Mouse (Mus musculus) hindbrain, embryonic 16.5 days (tissue): ENCODE data around the gene Ctsh. TPM values are rescaled to one million over a fixed set of nuclear protein-coding genes. Genes with fewer than 3 reads are reported as not detected.
"Not testable (repeated sequence)": the region's sequence is repeated elsewhere in the genome, so short reads cannot be mapped to it uniquely, and the experiment has no call there.

ENCODE experiments used
- ATAC-seq: fragments of 200-750 bp; cut with Nextera tagmentation; 2 replicates; pipeline ENCODE4 v1.8.0; 2017; ENCODE audit warnings: moderate TSS enrichment, moderate library complexity
- H3K27ac ChIP-seq: fragments of 300-500 bp; sonication (generic); 2 replicates; pipeline ENCODE4 v1.5.1; 2014; ENCODE audit warnings: low read depth, mild to moderate bottlenecking, control low read depth, low read length, moderate library complexity
- H3K27me3 ChIP-seq: fragments of 300-500 bp; sonication (generic); replicated peaks from 2 replicates; pipeline ENCODE4 v1.6.1; 2014; ENCODE audit warnings: low read length; ENCODE audit not compliant: control insufficient read depth, insufficient read depth
- H3K36me3 ChIP-seq: fragments of 300-500 bp; sonication (generic); 2 replicates; pipeline ENCODE4 v1.6.1; 2014; ENCODE audit warnings: mild to moderate bottlenecking, low read length, moderate library complexity, mixed read lengths; ENCODE audit not compliant: control insufficient read depth, insufficient read depth
- H3K4me1 ChIP-seq: fragments of 300-500 bp; sonication (generic); 2 replicates; pipeline ENCODE4 v1.6.1; 2014; ENCODE audit warnings: low read depth, low read length; ENCODE audit not compliant: control insufficient read depth, insufficient read depth
- H3K4me2 ChIP-seq: fragments of 300-500 bp; sonication (generic); 2 replicates; pipeline ENCODE4 v1.6.1; 2014; ENCODE audit warnings: mild to moderate bottlenecking, low read length, control low read depth, moderate library complexity
- H3K4me3 ChIP-seq: fragments of 300-500 bp; sonication (generic); 2 replicates; pipeline ENCODE4 v1.5.1; 2014; ENCODE audit warnings: mild to moderate bottlenecking, low read length, control low read depth, moderate library complexity
- H3K9ac ChIP-seq: fragments of 300-500 bp; sonication (generic); 2 replicates; pipeline ENCODE4 v1.6.1; 2014; ENCODE audit warnings: low read depth, mild to moderate bottlenecking, control low read depth, low read length, moderate library complexity
- H3K9me3 ChIP-seq: fragments of 300-500 bp; sonication (generic); 2 replicates; pipeline ENCODE4 v1.6.1; 2014; ENCODE audit warnings: mild to moderate bottlenecking, low read length, moderate library complexity; ENCODE audit not compliant: control insufficient read depth
- WGBS: fragments of 180-500 bp; shearing (Covaris S2); extraction: QIAGEN DNeasy Blood & Tissue Kit; methylation state at CpG from one replicate; pipeline ENCODE4 v1.1.7; 2014; 5-methylcytosine and 5-hydroxymethylcytosine counted together
- polyA plus RNA-seq: library from polyadenylated mRNA; unstranded; fragments of >200 nt; fragmentation: Nextera tagmentation; extraction: Ambion mirVana; gene quantifications from 2 replicates; pipeline ENCODE4 v1.2.1, GENCODE M21; 2015

Gene Ctsh
- polyA plus RNA-seq, 1 experiment from 2014 or later: 40.1 TPM

DNA sequence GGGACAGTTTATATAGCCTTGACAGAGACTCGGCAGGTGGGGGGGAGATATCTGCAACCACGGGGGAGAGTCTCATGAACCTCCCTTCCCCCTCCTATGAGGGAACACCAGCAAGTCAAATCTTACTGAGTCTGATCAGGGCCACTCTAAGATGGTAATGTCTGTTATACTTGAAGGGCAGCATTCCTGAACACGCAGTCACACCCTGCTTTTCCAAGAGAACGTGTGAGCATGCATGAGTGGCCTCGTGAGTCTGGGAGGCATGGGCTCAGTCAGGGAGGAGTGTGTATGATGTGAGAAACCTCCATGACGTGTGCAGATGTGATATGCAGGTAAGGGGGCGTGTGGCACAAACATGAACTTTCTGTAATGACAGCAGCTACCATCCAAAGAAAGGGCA, 15.5 kb downstream of the Ctsh start:
- Histone ChIP-seq H3K9me3 (no peaks in the 10 kb centered on the region), H3K9ac (no peak overlapping the region), H3K4me3 (no peak overlapping the region), H3K27ac (no peak overlapping the region), H3K4me1 (no peaks in the 10 kb centered on the region), H3K36me3 (no peaks in the 10 kb centered on the region), H3K4me2 (no peak overlapping the region), H3K27me3 (no peaks in the 10 kb centered on the region)
- no peak for ATAC-seq
- 83% methylated on average over 7 of the region's 7 CpGs for WGBS

- no peaks in the 10 kb centered on the region for H3K36me3 ChIP-seq
- H3K9me3 ChIP-seq: no peaks in the 10 kb centered on the region
- no peak overlapping the region for H3K4me3 ChIP-seq
- no peak overlapping the region for H3K9ac ChIP-seq
- H3K27me3 ChIP-seq: no peaks in the 10 kb centered on the region
- ATAC-seq: no peak
- no peaks in the 10 kb centered on the region for H3K4me1 ChIP-seq
- no peak overlapping the region for H3K4me2 ChIP-seq
- 89% methylated on average over 7 of the region's 7 CpGs for WGBS
- H3K27ac ChIP-seq: no peak overlapping the region
Measured at GRCm38 (mm10) chr9:90070174-90070573, 16.2 kb downstream of the Ctsh start.

- WGBS: 93% methylated on average over 4 of the region's 4 CpGs
- Histone ChIP-seq H3K9ac (no peak overlapping the region), H3K27me3 (no peaks in the 10 kb centered on the region), H3K36me3 (no peaks in the 10 kb centered on the region), H3K4me1 (no peaks in the 10 kb centered on the region), H3K9me3 (no peaks in the 10 kb centered on the region), H3K4me3 (no peak overlapping the region), H3K4me2 (no peak overlapping the region), H3K27ac (no peak overlapping the region)
- ATAC-seq: no peak
Measured at GRCm38 (mm10) chr9:90075336-90075735, 21.4 kb downstream of the Ctsh start.

DNA sequence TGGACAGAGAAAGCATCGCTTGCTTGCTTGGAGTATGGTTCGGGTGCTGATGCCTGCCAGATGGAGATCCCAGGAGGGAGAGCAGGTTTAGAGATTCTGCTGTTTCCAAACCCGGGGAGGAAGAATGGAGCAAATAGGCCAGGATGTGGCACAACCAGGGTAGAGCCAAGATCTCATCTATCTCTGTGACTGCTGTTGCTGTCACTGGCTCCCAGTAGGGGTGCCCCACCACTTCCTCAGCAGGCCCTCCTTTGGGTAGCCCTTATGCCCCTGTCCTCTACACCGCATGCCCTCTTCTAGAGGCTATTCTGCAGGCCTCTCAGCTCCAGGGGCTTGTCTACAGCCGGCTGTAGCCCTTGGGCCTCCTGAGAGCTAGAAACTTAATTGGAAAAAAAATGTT, 22.2 kb downstream of the Ctsh start:
- Histone ChIP-seq H3K9ac (no peak overlapping the region), H3K4me1 (no peaks in the 10 kb centered on the region), H3K27me3 (no peaks in the 10 kb centered on the region), H3K4me3 (no peak overlapping the region), H3K36me3 (no peaks in the 10 kb centered on the region), H3K4me2 (no peak overlapping the region), H3K9me3 (no peaks in the 10 kb centered on the region), H3K27ac (no peak overlapping the region)
- WGBS: 82% methylated on average over 5 of the region's 5 CpGs
- ATAC-seq: no peak

DNA sequence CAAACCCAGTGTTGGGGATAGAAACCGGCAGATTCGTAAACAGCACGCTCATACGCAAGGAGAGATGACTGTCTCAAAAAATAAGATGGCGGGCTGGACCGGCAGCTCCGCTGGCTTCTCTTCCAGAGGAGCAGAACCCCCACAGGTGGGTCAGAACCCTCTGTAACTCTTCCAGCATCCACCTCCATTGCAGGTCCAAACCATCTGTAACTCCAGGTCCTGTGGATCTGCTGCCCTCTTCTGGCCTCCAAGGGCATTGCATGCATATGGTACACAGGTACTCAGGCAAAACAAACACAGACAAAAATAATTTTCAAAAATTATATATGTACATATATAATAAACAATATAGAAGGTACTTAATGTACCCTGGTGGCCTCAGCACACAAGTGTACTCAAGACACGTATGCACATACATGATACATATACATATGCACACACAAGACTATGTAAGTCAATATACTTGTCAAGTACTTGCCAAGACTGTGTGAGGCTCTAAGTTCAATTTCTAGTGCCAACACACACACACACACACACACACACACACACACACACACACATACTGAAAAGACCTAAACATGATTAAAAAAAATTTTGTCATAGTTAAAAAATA, 23.0 kb downstream of the Ctsh start:
- H3K9ac ChIP-seq: no peak overlapping the region
- H3K27me3 ChIP-seq: no peaks in the 10 kb centered on the region
- H3K4me3 ChIP-seq: no peak overlapping the region
- H3K4me1 ChIP-seq: no peaks in the 10 kb centered on the region
- no peaks in the 10 kb centered on the region for H3K9me3 ChIP-seq
- no peak overlapping the region for H3K4me2 ChIP-seq
- H3K36me3 ChIP-seq: no peaks in the 10 kb centered on the region
- peak; percentile 61 for ATAC-seq
- H3K27ac ChIP-seq: no peak overlapping the region
- WGBS: 55% methylated on average over 8 of the region's 8 CpGs

DNA sequence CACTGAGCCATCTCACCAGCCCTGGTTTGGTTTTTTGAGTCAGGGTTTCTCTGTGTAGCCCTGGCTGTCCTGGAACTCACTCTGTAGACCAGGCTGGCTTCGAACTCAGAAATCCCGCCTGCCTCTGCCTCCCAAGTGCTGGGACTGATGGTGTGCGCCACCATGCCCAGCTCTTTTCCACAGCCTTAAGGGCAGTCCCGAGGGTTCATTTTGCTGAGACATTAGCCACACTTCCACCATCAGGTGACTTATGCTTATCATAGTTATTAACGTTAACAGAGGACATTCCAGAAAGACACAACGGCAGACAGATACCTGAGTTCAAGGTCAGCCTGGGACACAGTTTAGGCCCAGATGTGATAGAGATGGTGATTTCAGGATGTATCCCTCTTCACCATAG, 28.0 kb downstream of the Ctsh start:
- H3K4me1 ChIP-seq, H3K4me3 ChIP-seq, H3K27me3 ChIP-seq, H3K4me2 ChIP-seq, H3K9ac ChIP-seq, H3K27ac ChIP-seq, H3K9me3 ChIP-seq, H3K36me3 ChIP-seq, ATAC-seq: not testable (repeated sequence)
- 89% methylated on average over 6 of the region's 6 CpGs for WGBS

DNA sequence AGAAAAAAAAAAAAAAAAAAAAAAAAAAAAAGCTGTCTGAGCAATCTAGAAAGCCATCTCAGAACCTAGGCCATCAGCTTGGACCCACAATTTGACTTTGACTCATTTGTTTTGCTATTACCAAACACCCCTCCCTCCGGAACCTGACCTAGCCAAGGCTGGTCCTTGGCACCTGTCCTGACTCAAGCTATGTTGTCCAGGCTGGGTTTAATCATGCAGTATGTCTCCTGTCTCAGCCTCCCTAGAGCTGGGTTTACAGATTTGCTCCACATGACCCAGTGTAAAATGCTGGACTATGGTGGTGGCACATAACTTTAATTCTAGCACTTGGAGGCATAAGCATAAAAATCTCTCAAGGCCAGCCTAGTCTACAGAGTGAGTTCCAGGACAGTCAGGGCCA, 29.0 kb downstream of the Ctsh start:
- no peak overlapping the region for H3K9ac ChIP-seq
- H3K36me3 ChIP-seq: peaks cover 8% of the 10 kb centered on the region
- WGBS: 86% methylated on average over 1 of the region's 1 CpGs
- no peak overlapping the region for H3K4me3 ChIP-seq
- H3K4me1 ChIP-seq: no peaks in the 10 kb centered on the region
- H3K27me3 ChIP-seq: no peaks in the 10 kb centered on the region
- H3K9me3 ChIP-seq: 0 out of 2 replicates have a peak, but pooled peaks cover 2% of the 10 kb centered on the region
- no peak for ATAC-seq
- H3K27ac ChIP-seq: no peak overlapping the region
- H3K4me2 ChIP-seq: no peak overlapping the region

GRCm38 (mm10) chr9:90084152-90084551, 30.2 kb downstream of the Ctsh start:
- ATAC-seq: no peak
- H3K27ac ChIP-seq: no peak overlapping the region
- WGBS: 91% methylated on average over 3 of the region's 3 CpGs
- H3K9me3 ChIP-seq: 0 out of 2 replicates have a peak, but pooled peaks cover 2% of the 10 kb centered on the region
- H3K27me3 ChIP-seq: no peaks in the 10 kb centered on the region
- H3K36me3 ChIP-seq: peaks cover 15% of the 10 kb centered on the region
- H3K4me3 ChIP-seq: no peak overlapping the region
- H3K4me1 ChIP-seq: no peaks in the 10 kb centered on the region
- no peak overlapping the region for H3K9ac ChIP-seq
- no peak overlapping the region for H3K4me2 ChIP-seq

DNA sequence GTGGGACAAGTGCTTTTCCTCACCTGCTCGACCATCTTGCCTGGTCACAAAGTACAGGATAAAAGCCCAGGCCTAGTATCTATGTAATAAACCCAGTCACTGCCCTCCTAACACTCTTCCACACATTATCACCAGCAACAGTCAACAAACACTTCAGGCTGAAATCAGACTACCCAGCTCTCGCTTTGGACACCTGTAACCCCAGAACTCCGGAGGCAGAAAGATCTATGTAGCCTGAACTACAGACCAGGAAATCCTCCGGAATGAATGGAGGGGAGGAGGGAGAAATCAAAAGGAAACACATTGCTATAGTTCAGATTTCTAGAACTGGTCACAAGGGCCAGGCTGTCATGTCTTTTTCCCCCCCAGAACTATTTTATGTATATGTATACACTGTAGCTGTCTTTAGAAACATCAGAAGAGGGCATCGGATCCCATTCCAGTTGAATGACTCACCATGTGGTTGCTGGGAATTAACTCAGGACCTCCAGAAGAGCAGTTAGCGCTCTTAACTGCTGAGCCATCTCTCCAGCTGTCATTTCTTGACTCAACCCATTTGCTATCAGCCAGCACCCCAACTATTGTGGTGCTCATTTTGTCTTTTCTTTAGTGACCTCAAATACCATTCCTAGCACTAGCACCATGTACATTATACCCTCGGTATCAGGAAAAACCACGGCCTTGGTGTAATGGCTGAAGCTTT, 31.0 kb downstream of the Ctsh start:
- peaks cover 23% of the 10 kb centered on the region for H3K36me3 ChIP-seq
- no peaks in the 10 kb centered on the region for H3K27me3 ChIP-seq
- ATAC-seq: no peak
- no peak overlapping the region for H3K9ac ChIP-seq
- H3K9me3 ChIP-seq: 0 out of 2 replicates have a peak, but pooled peaks cover 2% of the 10 kb centered on the region
- 93% methylated on average over 8 of the region's 8 CpGs for WGBS
- H3K4me1 ChIP-seq: no peaks in the 10 kb centered on the region
- H3K4me3 ChIP-seq: no peak overlapping the region
- H3K27ac ChIP-seq: no peak overlapping the region
- H3K4me2 ChIP-seq: no peak overlapping the region
